Mouse (Mus musculus) heart, postnatal 0 days (tissue): ENCODE measurements around the gene Arsb. TPM values are rescaled to one million over a fixed set of nuclear protein-coding genes. Genes with fewer than 3 reads are reported as not detected.

ENCODE experiments used
- ATAC-seq: fragments of 200-750 bp; cut with Nextera tagmentation; 2 replicates; pipeline ENCODE4 v1.8.0; 2017; ENCODE audit warnings: low read depth, moderate number of reproducible peaks, moderate library complexity; ENCODE audit not compliant: insufficient read depth
- DNase-seq: peaks from one replicate; pipeline ENCODE4 v3.0.0-alpha.2; 2016; ENCODE audit warnings: low spot score
- H3K27ac ChIP-seq: fragments of 300-500 bp; sonication (generic); 2 replicates; pipeline ENCODE4 v1.5.1; 2014; ENCODE audit warnings: low read depth, mild to moderate bottlenecking
- H3K27me3 ChIP-seq: fragments of 300-500 bp; sonication (generic); 2 replicates; pipeline ENCODE4 v1.6.1; 2014; ENCODE audit warnings: low read length, mixed read lengths; ENCODE audit not compliant: control insufficient read depth, insufficient read depth
- H3K36me3 ChIP-seq: fragments of 300-500 bp; sonication (generic); replicated peaks from 2 replicates; pipeline ENCODE4 v1.6.1; 2014; ENCODE audit warnings: low read length, mixed read lengths; ENCODE audit not compliant: control insufficient read depth, insufficient read depth
- H3K4me1 ChIP-seq: fragments of 300-500 bp; sonication (generic); 2 replicates; pipeline ENCODE4 v1.6.1; 2014; ENCODE audit warnings: antibody characterized with exemption; ENCODE audit not compliant: control insufficient read depth, insufficient read depth
- H3K4me2 ChIP-seq: fragments of 300-500 bp; sonication (generic); 2 replicates; pipeline ENCODE4 v1.6.1; 2014; ENCODE audit warnings: low read depth, mild to moderate bottlenecking, low read length, moderate library complexity
- H3K4me3 ChIP-seq: fragments of 300-500 bp; sonication (generic); 2 replicates; pipeline ENCODE4 v1.5.1; 2014; ENCODE audit warnings: low read depth, low read length
- H3K9ac ChIP-seq: fragments of 300-500 bp; sonication (generic); replicated peaks from 2 replicates; pipeline ENCODE4 v1.6.1; 2014; ENCODE audit warnings: low read depth, low read length, mixed read lengths
- H3K9me3 ChIP-seq: fragments of 300-500 bp; sonication (generic); replicated peaks from 2 replicates; pipeline ENCODE4 v1.6.1; 2016; ENCODE audit warnings: low read length; ENCODE audit not compliant: control insufficient read depth
- CTCF ChIP-seq: IDR thresholded peaks from 2 replicates; pipeline ENCODE4 v1.5.1; 2016; ENCODE audit warnings: antibody characterized with exemption, control low read depth, low read depth
- EP300 ChIP-seq: IDR thresholded peaks from 2 replicates; pipeline ENCODE4 v1.6.1; 2016; ENCODE audit warnings: antibody characterized with exemption, low read depth
- WGBS: fragments of 180-500 bp; shearing (Covaris S2); extraction: QIAGEN DNeasy Blood & Tissue Kit; methylation state at CpG from one replicate; pipeline ENCODE4 v1.1.7; 2014; 5-methylcytosine and 5-hydroxymethylcytosine counted together
- polyA plus RNA-seq: library from polyadenylated mRNA; unstranded; fragments of >200 nt; fragmentation: Nextera tagmentation; extraction: Ambion mirVana; gene quantifications from 2 replicates; pipeline ENCODE4 v1.2.1, GENCODE M21; 2015
- total RNA-seq: library from RNA; depleted of rRNA; stranded (reverse); fragments of >200 nt; gene quantifications from 2 replicates; pipeline ENCODE4 v1.2.3, GENCODE M21; 2014; ENCODE audit warnings: low replicate concordance

Arsb gene
- total and polyA plus RNA-seq, 2 experiments from 2014 or later, result 3.0 to 6.2 TPM

DNA sequence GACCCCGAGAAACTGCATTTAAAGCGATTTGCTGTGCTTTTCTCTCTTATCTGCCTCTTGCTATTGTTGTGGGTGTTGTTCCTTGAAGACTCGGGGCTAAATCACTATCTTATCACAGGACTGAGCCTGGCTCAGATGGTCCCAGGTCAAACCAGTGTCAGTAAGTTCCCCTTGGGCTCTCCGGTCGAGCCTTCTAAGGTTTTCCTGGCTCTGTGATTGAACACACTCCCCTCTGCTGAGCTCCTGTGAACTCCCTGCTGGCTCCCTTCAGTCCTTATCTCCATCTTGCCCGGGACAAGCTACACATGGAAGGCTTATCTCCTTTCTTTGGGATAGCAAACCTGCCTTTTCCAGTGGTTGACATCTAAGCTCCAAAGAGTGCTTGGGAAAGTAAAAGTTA is 180.1 kb downstream of the Arsb start:
- 21% methylated on average over 6 of the region's 6 CpGs for WGBS
- Histone ChIP-seq H3K9ac (no peak overlapping the region), H3K4me3 (no peak overlapping the region), H3K36me3 (no peaks in the 10 kb centered on the region), H3K27me3 (no peaks in the 10 kb centered on the region), H3K9me3 (no peaks in the 10 kb centered on the region), H3K27ac (no peak overlapping the region), H3K4me2 (no peak overlapping the region), H3K4me1 (peaks cover 16% of the 10 kb centered on the region)
- DNase-seq (no peak), ATAC-seq (no peak)
- TF ChIP-seq CTCF (no peak), EP300 (no peak)

DNA sequence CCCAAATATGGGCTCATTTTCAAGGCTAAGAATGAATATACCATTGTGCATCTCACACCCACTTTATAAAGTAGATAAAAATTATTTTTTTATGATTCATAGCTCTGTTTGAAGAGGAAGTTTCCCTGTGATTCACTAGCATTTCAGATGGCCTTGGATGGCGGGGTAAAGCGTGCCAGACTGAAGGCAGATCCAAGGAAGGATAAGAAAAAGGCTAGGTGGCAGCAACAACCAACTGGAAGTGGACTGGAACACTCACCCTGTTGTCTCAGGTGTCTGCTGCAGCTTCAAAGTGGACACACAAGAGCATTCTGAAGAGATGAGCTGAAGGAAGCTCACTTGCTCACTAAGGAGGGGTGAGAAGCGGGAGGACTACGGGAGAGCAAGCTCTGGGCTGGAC is 181.0 kb downstream of the Arsb start:
- no peak overlapping the region for H3K4me3 ChIP-seq
- H3K27ac ChIP-seq, result no peak overlapping the region
- no peaks in the 10 kb centered on the region for H3K9me3 ChIP-seq
- H3K9ac ChIP-seq, result no peak overlapping the region
- 88% methylated on average over 4 of the region's 4 CpGs for WGBS
- H3K4me1 ChIP-seq, result peaks cover 16% of the 10 kb centered on the region
- no peak overlapping the region for H3K4me2 ChIP-seq
- ATAC-seq (no peak), DNase-seq (no peak)
- H3K36me3 ChIP-seq, result no peaks in the 10 kb centered on the region
- no peaks in the 10 kb centered on the region for H3K27me3 ChIP-seq
- TF ChIP-seq EP300, result no peak
- TF ChIP-seq CTCF, result no peak

GRCm38 (mm10) chr13:93957907-93958306 is 186.5 kb downstream of the Arsb start:
- no peak for TF ChIP-seq CTCF
- no peak for TF ChIP-seq EP300
- ATAC-seq, result no peak
- WGBS, result 77% methylated on average over 8 of the region's 8 CpGs
- no peaks in the 10 kb centered on the region for H3K27me3 ChIP-seq
- no peaks in the 10 kb centered on the region for H3K36me3 ChIP-seq
- H3K4me1 ChIP-seq, result no peaks in the 10 kb centered on the region
- no peak overlapping the region for H3K4me2 ChIP-seq
- H3K9me3 ChIP-seq, result no peaks in the 10 kb centered on the region
- no peak for DNase-seq
- no peak overlapping the region for H3K9ac ChIP-seq
- no peak overlapping the region for H3K27ac ChIP-seq
- H3K4me3 ChIP-seq, result no peak overlapping the region

- DNase-seq, result no peak
These were observed 194.8 kb downstream of the Arsb start for GRCm38 (mm10) chr13:93966271-93966670.

DNA sequence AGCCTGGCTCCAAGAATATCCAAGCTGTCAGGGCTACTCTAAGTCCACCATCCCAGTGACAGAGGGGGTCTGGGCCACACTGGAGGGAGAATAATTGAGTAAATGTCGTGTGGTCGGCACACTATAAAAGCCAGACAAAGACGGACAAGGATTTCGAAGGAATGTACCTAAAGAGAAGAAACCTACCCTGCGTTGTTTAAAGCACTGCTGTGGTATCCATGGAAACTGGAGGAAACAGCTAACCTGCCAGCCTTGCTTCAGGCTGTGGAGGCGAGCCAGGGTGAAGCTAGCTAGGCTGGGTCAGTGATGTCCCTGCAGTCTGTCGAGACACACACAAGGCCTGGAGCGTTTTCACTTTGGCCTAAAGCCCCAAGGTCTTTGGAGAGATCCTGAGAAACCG is 195.7 kb downstream of the Arsb start:
- H3K9me3 ChIP-seq, result no peaks in the 10 kb centered on the region
- H3K36me3 ChIP-seq, result no peaks in the 10 kb centered on the region
- DNase-seq (no peak), ATAC-seq (no peak)
- 73% methylated on average over 9 of the region's 9 CpGs for WGBS
- 0 out of 2 replicates have a peak overlapping the region, but pooled peaks have one; percentile 1 for H3K27ac ChIP-seq
- no peak overlapping the region for H3K4me3 ChIP-seq
- H3K4me1 ChIP-seq, result no peaks in the 10 kb centered on the region
- no peak overlapping the region for H3K9ac ChIP-seq
- TF ChIP-seq EP300, result no peak
- TF ChIP-seq CTCF, result no peak
- H3K27me3 ChIP-seq, result no peaks in the 10 kb centered on the region
- no peak overlapping the region for H3K4me2 ChIP-seq

More at GRCm38 (mm10) chr13:93966271-93966670, 194.8 kb downstream of the Arsb start:
- H3K4me2 ChIP-seq, result no peak overlapping the region
- ATAC-seq, result no peak
- H3K9me3 ChIP-seq, result no peaks in the 10 kb centered on the region
- H3K27me3 ChIP-seq, result no peaks in the 10 kb centered on the region
- no peak overlapping the region for H3K4me3 ChIP-seq
- TF ChIP-seq EP300 (no peak), CTCF (no peak)
- no peaks in the 10 kb centered on the region for H3K36me3 ChIP-seq
- no peak overlapping the region for H3K27ac ChIP-seq
- no peaks in the 10 kb centered on the region for H3K4me1 ChIP-seq
- no peak overlapping the region for H3K9ac ChIP-seq

DNA sequence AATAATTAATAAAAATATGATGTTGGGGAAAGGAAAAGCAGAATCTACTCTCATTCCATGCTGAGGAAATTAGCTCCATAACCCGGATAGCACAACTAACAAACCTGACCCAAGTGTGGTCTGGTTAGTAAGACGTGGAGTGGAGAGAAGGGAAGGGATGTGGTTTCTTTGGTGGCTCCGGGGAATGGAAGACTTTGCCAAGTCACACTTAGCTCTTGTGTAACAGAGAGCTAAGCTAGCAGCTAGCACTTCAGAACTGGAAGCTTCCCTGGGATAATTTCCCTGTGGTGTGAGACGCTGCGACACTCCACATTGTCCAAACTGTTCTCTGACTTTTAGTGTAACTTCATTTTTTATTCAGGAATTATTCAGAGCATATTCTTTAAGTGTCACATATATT is 198.7 kb downstream of the Arsb start:
- Histone ChIP-seq H3K4me2 (no peak overlapping the region), H3K27ac (no peak overlapping the region), H3K9ac (no peak overlapping the region), H3K27me3 (no peaks in the 10 kb centered on the region), H3K9me3 (no peaks in the 10 kb centered on the region), H3K4me1 (no peaks in the 10 kb centered on the region), H3K4me3 (no peak overlapping the region), H3K36me3 (no peaks in the 10 kb centered on the region)
- DNase-seq (no peak), ATAC-seq (no peak)
- TF ChIP-seq EP300, result no peak
- TF ChIP-seq CTCF, result no peak
- WGBS, result 79% methylated on average over 5 of the region's 5 CpGs
